Mouse (Mus musculus) thymus, adult 2 months (tissue): ENCODE measurements around the gene Ccdc137.

ENCODE experiments used
- CTCF ChIP-seq: fragments of 200-500 bp; IDR thresholded peaks from 2 replicates; pipeline ENCODE4 v1.5.1; 2012; ENCODE audit warnings: mild to moderate bottlenecking, control low read depth, low read length, moderate library complexity, borderline replicate concordance; ENCODE audit not compliant: control insufficient read depth, poor library complexity, insufficient read depth; ENCODE audit errors: extremely low read depth
- POLR2A ChIP-seq: fragments of 200-500 bp; IDR thresholded peaks from 2 replicates; pipeline ENCODE4 v1.6.1; 2012; ENCODE audit warnings: mild to moderate bottlenecking, low read length, control low read depth, moderate library complexity; ENCODE audit not compliant: control insufficient read depth, poor library complexity, insufficient read depth; ENCODE audit errors: extremely low read depth

GRCm38 (mm10) chr11:120505661-120506060, 47.7 kb downstream of the Ccdc137 start:
- TF ChIP-seq CTCF (no peak), POLR2A (no peak)
